Mouse (Mus musculus) embryo, embryonic 9.5 days (tissue): ENCODE results near the gene Mrgprd.

Experiments used
- DNase-seq: peaks from one replicate; pipeline ENCODE4 v3.0.0-alpha.2; 2017; ENCODE audit errors: extremely low spot score

The Mrgprd gene

GRCm38 (mm10) chr7:145314785-145315411 is at the start of gene Mrgprd:
Gene Mrgprd, plus strand, starts transcription at chr7:145314835.
- no peak for DNase-seq

DNA sequence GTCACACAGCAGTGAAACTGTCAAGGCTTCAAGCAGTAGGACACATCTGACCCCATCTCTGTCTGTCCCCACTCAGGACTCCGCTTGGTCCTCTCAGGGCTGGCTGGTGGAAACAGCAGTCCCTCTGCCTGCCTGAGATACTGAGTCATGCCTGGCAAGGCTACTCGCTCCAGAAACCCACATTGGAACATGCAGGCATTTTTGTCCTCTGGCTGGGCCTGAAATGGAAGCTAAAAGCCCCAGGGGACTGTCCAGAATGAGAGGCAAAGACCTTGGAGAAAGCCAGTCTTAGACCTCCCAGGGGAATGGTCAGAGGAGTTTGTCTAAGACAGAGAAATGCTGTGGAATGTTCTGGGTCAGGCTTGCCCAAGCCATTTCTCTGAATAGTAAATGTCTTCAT is 48.6 kb upstream of the Mrgprd start:
- no peak for DNase-seq

- no peak for DNase-seq
These were observed 45.7 kb upstream of the Mrgprd start for GRCm38 (mm10) chr7:145268890-145269289.

GRCm38 (mm10) chr7:145270955-145271354 is 43.7 kb upstream of the Mrgprd start:
- no peak for DNase-seq

GRCm38 (mm10) chr7:145275488-145275887 is 39.1 kb upstream of the Mrgprd start:
- DNase-seq, result no peak

- no peak for DNase-seq
These were observed 33.2 kb upstream of the Mrgprd start for GRCm38 (mm10) chr7:145281396-145281795.

DNA sequence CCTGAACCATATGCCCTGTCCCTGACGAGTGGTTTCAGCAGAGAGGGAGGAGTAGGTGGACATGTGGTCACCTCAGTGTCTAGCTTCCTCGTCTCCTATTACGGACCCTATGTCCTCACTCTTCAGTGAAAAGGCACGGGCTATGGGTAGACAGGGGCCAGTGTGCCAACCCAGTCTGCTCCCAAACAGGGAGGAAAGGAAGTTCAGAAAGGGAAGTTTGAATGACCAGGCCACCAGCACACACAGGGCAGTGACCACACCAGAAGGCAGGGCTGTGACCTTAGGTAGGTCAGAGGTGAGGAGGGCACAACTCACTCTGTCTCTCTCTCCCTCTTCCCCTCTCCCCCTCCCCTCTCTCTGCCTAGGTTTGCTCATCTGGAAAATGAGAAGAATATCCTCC is 31.6 kb upstream of the Mrgprd start:
- peak; percentile 40 for DNase-seq

- DNase-seq, result peak; percentile 89
These were observed 31.0 kb upstream of the Mrgprd start, which contains the start of gene Tpcn2 for GRCm38 (mm10) chr7:145283487-145284187. Gene Tpcn2, minus strand, starts transcription at chr7:145284011.

DNA sequence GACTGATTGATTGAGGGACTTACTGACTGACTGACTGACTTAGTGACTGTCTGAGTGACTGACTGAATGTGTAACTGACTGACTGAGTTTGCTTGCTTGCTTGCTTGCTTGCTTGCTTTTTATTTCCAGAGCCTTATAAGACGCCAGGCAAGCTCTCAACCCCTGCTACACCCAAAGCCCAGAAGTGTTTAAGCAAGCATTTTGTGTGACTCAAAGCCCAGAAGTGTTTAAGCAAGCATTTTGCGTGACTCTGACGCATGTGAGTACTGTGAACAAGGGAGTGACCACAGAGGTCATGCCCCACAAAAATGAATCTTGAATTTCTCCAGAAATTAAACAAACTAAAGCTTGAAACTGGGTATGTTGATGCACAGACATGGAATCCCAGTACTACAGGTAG is 30.3 kb upstream of the Mrgprd start:
- no peak for DNase-seq

DNA sequence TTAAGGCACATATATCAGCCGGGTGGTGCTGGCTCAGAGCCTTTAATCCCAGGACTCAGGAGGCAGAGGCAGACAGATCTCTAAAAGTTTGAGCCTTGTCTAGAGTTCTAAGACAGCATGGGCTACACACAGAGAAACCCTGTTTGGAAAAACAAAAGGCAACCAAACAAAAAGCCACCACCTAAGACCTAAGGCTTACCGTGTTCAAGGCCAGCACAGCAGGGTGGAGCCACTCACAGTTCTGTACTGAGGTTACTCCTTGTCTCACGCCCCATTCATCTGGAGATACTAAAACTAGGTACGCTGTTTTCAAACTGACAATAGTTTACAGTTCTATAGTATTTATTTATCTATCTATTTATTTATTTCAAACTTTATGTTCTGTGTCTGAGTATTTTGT is 29.2 kb upstream of the Mrgprd start:
- DNase-seq, result no peak

DNA sequence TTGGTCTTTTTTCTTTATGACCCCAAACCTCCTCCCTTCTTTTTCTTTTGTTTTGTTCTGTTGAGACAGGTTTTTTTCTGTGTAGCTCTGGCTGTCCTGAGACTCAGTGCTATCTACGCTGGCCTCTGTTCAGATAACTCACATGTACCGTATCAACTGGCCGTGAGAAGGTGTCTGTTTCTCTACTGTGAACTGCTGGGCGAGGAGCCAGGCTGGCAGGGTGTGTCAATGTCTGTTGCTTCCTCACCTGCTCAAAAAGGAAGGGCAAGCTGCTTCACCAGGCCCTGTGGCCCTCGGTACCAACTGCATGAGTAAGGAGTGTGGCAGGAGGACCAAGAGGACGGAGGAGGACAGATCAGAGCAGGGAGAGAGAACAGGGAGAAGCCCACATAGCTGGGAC is 27.2 kb upstream of the Mrgprd start:
- DNase-seq, result no peak

- peak; percentile 43 for DNase-seq
These were observed 25.3 kb upstream of the Mrgprd start for GRCm38 (mm10) chr7:145289302-145289701.

GRCm38 (mm10) chr7:145291847-145292246 is 22.8 kb upstream of the Mrgprd start:
- no peak for DNase-seq

GRCm38 (mm10) chr7:145292726-145293125 is 21.9 kb upstream of the Mrgprd start:
- no peak for DNase-seq

- DNase-seq, result no peak
These were observed 20.8 kb upstream of the Mrgprd start for GRCm38 (mm10) chr7:145293859-145294258.

GRCm38 (mm10) chr7:145298666-145299490 is 15.8 kb upstream of the Mrgprd start:
- DNase-seq, result peak; percentile 17

DNA sequence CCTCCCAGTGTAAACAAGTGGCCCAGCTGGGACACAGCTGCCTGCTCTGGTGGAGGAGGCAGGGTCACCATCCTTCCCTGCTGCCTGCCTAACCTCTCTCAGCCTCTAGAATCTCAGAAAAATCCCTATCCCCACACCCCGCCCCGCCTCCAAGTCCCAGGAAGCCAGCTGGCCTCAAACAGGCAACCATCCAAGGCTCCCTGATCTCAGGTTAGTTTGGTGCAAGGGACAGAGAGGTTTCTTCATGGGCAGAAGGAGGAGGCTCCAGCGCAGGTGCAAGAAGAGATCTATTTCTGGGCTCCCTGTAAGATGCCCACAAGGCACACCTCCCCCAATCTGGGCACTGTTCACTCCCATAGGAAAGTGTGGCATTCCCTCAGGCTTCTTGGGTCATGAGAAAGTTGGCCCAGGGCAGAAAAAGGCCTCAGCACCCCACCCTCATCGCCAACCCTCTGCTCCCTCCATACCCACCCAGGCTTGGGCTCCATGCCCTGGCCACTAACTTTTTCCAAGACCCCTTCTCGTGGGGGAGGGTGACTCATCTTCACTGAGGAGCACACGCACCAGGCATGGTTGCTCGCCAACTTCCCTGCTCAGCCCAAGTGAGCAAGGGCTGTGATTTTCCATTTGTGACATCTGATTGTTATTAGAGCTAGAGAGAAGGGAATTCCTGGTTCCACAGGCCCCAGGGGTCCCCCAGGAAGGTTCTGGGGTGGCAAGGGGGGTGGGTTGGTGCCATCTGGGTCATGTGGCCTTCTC is 14.9 kb upstream of the Mrgprd start:
- DNase-seq, result no peak

- DNase-seq, result no peak
These were observed 14.2 kb upstream of the Mrgprd start, which contains the start of gene Mrgprf for GRCm38 (mm10) chr7:145300321-145301007. Gene Mrgprf, plus strand, starts transcription at chr7:145300828.

- DNase-seq, result no peak
These were observed 13.7 kb upstream of the Mrgprd start for GRCm38 (mm10) chr7:145301008-145301340.

GRCm38 (mm10) chr7:145301341-145302005 is 13.2 kb upstream of the Mrgprd start:
- DNase-seq, result no peak
